Mouse (Mus musculus) Muller cell, postnatal 12 days (primary cell): ENCODE data around the gene Ccdc183.

Experiments
- DNase-seq: peaks from one replicate; pipeline ENCODE4 v3.0.0-alpha.2; 2015; ENCODE audit errors: inconsistent ontology term

Ccdc183 gene

GRCm38 (mm10) chr2:25577951-25578795 is 39.3 kb downstream of the Ccdc183 start:
- peak; percentile 21 for DNase-seq

- no peak for DNase-seq
These were observed 40.2 kb downstream of the Ccdc183 start for GRCm38 (mm10) chr2:25576965-25577891.

- no peak for DNase-seq
These were observed 41.2 kb downstream of the Ccdc183 start for GRCm38 (mm10) chr2:25576028-25576850.

- peak; percentile 37 for DNase-seq
These were observed 41.9 kb downstream of the Ccdc183 start for GRCm38 (mm10) chr2:25575432-25576027.

- peak; percentile 98 for DNase-seq
These were observed 42.7 kb downstream of the Ccdc183 start, which contains the start of the genes Mamdc4 and Phpt1 for GRCm38 (mm10) chr2:25574579-25575431. Gene Mamdc4 (minus strand): TSS chr2:25574845. Gene Phpt1 (minus strand): TSS chr2:25575224.

- DNase-seq, result no peak
These were observed 43.3 kb downstream of the Ccdc183 start for GRCm38 (mm10) chr2:25574136-25574535.

- DNase-seq, result no peak
These were observed 44.4 kb downstream of the Ccdc183 start for GRCm38 (mm10) chr2:25573068-25573467.

GRCm38 (mm10) chr2:25571221-25571620 is 46.3 kb downstream of the Ccdc183 start:
- DNase-seq, result no peak

GRCm38 (mm10) chr2:25569323-25569722 is 48.2 kb downstream of the Ccdc183 start:
- DNase-seq, result no peak

- no peak for DNase-seq
These were observed 48.9 kb downstream of the Ccdc183 start for GRCm38 (mm10) chr2:25568473-25569019.

GRCm38 (mm10) chr2:25566558-25566957 is 50.9 kb downstream of the Ccdc183 start:
- DNase-seq, result no peak

- DNase-seq, result no peak
These were observed 51.7 kb downstream of the Ccdc183 start for GRCm38 (mm10) chr2:25565741-25566140.

GRCm38 (mm10) chr2:25561946-25562345 is 55.5 kb downstream of the Ccdc183 start:
- DNase-seq, result no peak

GRCm38 (mm10) chr2:25560551-25560950 is 56.9 kb downstream of the Ccdc183 start:
- no peak for DNase-seq

GRCm38 (mm10) chr2:25558774-25559173 is 58.7 kb downstream of the Ccdc183 start:
- DNase-seq, result no peak
